Mouse (Mus musculus): ENCODE measurements around the gene Insrr. TPM values are rescaled to one million over a fixed set of nuclear protein-coding genes. Genes with fewer than 3 reads are reported as not detected.
"Not testable (repeated sequence)": the region's sequence is repeated elsewhere in the genome, so short reads cannot be mapped to it uniquely, and the experiment has no call there.

The Insrr gene
- polyA plus RNA-seq, 1 experiment from 2014 or later = 0.78 TPM

DNA sequence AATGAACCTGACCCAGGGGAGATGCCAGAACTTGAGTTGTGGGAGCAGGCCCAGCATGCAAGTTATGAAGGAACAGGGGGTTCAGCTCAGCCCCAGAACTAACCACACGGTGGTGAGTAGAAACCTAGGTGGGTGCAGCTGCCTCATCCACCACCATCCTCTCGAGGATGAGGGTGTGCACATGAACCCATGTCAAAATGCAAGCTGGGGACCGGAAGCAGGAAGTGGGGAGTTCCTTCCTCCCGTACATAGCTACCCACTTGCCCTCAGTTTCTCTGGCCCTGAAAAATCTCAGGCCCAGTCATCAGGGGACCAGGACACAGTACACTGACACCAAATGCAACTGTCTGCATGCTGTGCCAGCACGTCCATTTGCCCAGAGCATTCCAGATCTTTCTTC is 50.9 kb downstream of the Insrr start:
- H3K9me3 ChIP-seq (replicated peaks) = no peaks in the 10 kb centered on the region
- no peaks in the 10 kb centered on the region for H3K36me3 ChIP-seq
- 0 out of 2 replicates have a peak overlapping the region, but pooled peaks have one; percentile 9 for H3K27ac ChIP-seq (replicated peaks)
- no peak for DNase-seq (ENCODE audit: low spot score)
- no peaks in the 10 kb centered on the region for H3K4me1 ChIP-seq
- H3K4me3 ChIP-seq = no peak overlapping the region
- WGBS = 78% methylated on average over 5 of the region's 5 CpGs
- no peaks in the 10 kb centered on the region for H3K27me3 ChIP-seq (ENCODE audit: low read depth, poor library complexity, severe bottlenecking)

DNA sequence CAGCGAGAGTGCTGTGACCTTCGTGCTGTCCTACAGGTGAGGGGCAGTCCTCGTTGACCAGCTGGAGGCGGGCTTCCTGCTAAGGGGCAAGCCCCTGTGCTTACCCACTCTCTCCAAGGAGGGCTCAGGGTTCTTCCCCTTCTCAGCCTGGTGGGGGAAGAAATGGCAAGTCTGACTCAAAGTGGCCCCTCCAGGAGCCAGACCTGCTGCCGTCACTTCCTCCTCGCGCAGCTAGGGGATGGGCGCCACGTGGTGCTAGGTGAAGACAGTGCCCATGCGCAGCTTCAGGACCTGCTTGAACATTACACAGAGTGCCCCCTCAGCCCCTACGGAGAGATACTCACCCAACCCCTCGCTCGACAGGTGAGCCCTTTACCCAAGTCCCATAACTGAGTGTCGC is 52.4 kb downstream of the Insrr start:
- Histone ChIP-seq H3K4me3 (no peak overlapping the region), H3K36me3 (no peaks in the 10 kb centered on the region), H3K27ac (replicated peaks) (no peak overlapping the region), H3K9me3 (replicated peaks) (no peaks in the 10 kb centered on the region), H3K27me3 (ENCODE audit: low read depth, poor library complexity, severe bottlenecking) (no peaks in the 10 kb centered on the region), H3K4me1 (peaks cover 8% of the 10 kb centered on the region)
- WGBS = 83% methylated on average over 14 of the region's 14 CpGs
- DNase-seq (ENCODE audit: low spot score) = no peak

GRCm38 (mm10) chr3:87854795-87855568 is 58.2 kb downstream of the Insrr start:
- WGBS = 78% methylated on average over 7 of the region's 7 CpGs
- Histone ChIP-seq H3K4me3 (no peak overlapping the region), H3K9me3 (replicated peaks) (no peaks in the 10 kb centered on the region), H3K36me3 (peaks cover 43% of the 10 kb centered on the region), H3K27me3 (ENCODE audit: low read depth, poor library complexity, severe bottlenecking) (no peaks in the 10 kb centered on the region), H3K4me1 (peaks cover 8% of the 10 kb centered on the region), H3K27ac (replicated peaks) (no peak overlapping the region)
- DNase-seq (ENCODE audit: low spot score) = no peak

DNA sequence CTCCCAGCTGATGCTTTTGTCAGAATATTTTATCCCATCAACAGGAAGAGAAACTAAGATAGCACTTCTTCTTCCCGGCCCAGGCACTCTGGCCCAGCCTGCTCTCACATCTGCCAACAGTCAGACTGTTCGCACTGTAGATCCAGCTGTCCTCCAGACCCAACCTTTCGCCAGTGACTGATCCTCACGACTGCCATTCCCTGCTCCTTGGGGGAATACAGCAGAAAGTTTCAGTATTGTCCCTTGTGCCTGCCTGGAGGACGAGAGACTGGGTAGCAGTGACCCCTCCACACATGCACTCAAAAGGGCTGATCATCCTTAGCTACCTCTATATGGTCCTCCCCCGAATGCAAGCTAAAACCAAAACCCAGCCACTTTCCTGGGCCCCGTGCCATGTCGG is 59.2 kb downstream of the Insrr start:
- Histone ChIP-seq H3K27me3 (ENCODE audit: low read depth, poor library complexity, severe bottlenecking) (no peaks in the 10 kb centered on the region), H3K36me3 (peaks cover 52% of the 10 kb centered on the region), H3K9me3 (replicated peaks) (no peaks in the 10 kb centered on the region), H3K4me3 (no peak overlapping the region), H3K27ac (replicated peaks) (no peak overlapping the region), H3K4me1 (peaks cover 8% of the 10 kb centered on the region)
- 90% methylated on average over 8 of the region's 8 CpGs for WGBS
- no peak for DNase-seq (ENCODE audit: low spot score)

DNA sequence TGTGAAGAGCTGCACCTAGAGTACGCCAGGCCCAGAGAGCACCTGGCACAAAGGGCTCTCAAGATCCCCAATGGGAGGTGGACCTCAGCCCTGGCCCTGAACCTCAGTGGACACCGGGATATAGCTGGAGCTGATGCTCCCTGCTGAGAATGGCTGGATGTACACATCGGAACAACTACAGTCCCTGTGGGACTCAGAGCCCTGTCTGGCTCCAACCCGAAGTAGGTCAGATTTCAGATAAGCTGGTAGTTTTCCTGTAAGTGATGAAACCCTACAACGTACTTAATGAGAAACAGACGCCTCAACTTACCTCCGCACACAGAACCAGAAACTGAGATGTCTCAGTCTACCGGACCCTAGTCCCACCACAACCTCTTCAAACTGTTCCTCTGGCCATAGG is 60.9 kb downstream of the Insrr start:
- H3K27ac ChIP-seq (replicated peaks) = no peak overlapping the region

DNA sequence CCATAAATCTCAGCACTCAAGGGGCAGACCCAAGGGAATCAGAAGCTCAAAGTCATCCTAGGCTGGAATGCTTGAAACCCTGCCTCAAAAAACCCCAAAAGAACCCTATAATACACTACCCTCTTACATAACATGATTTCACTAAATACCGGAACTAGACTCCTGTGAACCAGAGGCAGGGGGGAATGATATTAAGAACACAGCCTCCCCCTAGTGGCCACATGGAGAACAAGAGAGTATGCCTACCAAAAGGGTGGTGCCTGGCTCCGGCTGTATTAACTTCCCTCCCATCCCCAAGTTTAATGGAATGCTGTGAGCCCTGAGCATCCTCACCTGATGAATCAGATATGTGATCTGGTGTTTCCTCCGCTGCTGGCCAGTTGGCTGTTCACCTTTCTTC is 63.1 kb downstream of the Insrr start:
- peaks cover 89% of the 10 kb centered on the region for H3K36me3 ChIP-seq
- WGBS = 43% methylated on average over 3 of the region's 3 CpGs

More for the DNA sequence above, 60.9 kb downstream of the Insrr start:
- peaks cover 69% of the 10 kb centered on the region for H3K36me3 ChIP-seq
- peaks cover 8% of the 10 kb centered on the region for H3K4me1 ChIP-seq
- no peaks in the 10 kb centered on the region for H3K27me3 ChIP-seq (ENCODE audit: low read depth, poor library complexity, severe bottlenecking)
- 92% methylated on average over 8 of the region's 8 CpGs for WGBS
- no peak overlapping the region for H3K4me3 ChIP-seq
- no peaks in the 10 kb centered on the region for H3K9me3 ChIP-seq (replicated peaks)
- DNase-seq (ENCODE audit: low spot score) = no peak

GRCm38 (mm10) chr3:87864111-87864510 is 67.4 kb downstream of the Insrr start:
- H3K36me3 ChIP-seq = peaks cover 98% of the 10 kb centered on the region

More for the DNA sequence above, 63.1 kb downstream of the Insrr start:
- peak; percentile 49 for DNase-seq (ENCODE audit: low spot score)
- Histone ChIP-seq H3K9me3 (replicated peaks) (no peaks in the 10 kb centered on the region), H3K27ac (replicated peaks) (no peak overlapping the region), H3K27me3 (ENCODE audit: low read depth, poor library complexity, severe bottlenecking) (no peaks in the 10 kb centered on the region), H3K4me1 (no peaks in the 10 kb centered on the region), H3K4me3 (no peak overlapping the region)

More at GRCm38 (mm10) chr3:87864111-87864510, 67.4 kb downstream of the Insrr start:
- not testable (repeated sequence) for H3K27me3 ChIP-seq (ENCODE audit: low read depth, poor library complexity, severe bottlenecking); DNase-seq (ENCODE audit: low spot score); H3K27ac ChIP-seq (replicated peaks); H3K9me3 ChIP-seq (replicated peaks); H3K4me1 ChIP-seq; H3K4me3 ChIP-seq
- WGBS = 91% methylated on average over 4 of the region's 4 CpGs

Other genes with a start within 250 kb of the Insrr start
- 12.9 and 15.5 TPM in 2 replicates for gene Arhgef11, start 179.4 kb upstream of the Insrr start, polyA plus RNA-seq (2016; fragmentation: Nextera tagmentation; extraction: Ambion mirVana)
- 0.39 and 0.51 TPM in 2 replicates for gene Lrrc71, start 48.3 kb upstream of the Insrr start, polyA plus RNA-seq (2016; fragmentation: Nextera tagmentation; extraction: Ambion mirVana)
- gene Ntrk1, start 1.8 kb upstream of the Insrr start, polyA plus RNA-seq (2016; fragmentation: Nextera tagmentation; extraction: Ambion mirVana) = 4.9 and 5.1 TPM in 2 replicates
- gene Pear1, start 27.4 kb downstream of the Insrr start, polyA plus RNA-seq (2016; fragmentation: Nextera tagmentation; extraction: Ambion mirVana) = 12.3 and 14.7 TPM in 2 replicates
- 0.06 and 0.11 TPM in 2 replicates for gene Sh2d2a, start 49.8 kb downstream of the Insrr start, polyA plus RNA-seq (2016; fragmentation: Nextera tagmentation; extraction: Ambion mirVana)
- gene Prcc, start 88.7 kb downstream of the Insrr start, polyA plus RNA-seq (2016; fragmentation: Nextera tagmentation; extraction: Ambion mirVana) = 18.6 and 19.1 TPM in 2 replicates
- 176 and 213 TPM in 2 replicates for gene Hdgf, start 109.4 kb downstream of the Insrr start, polyA plus RNA-seq (2016; fragmentation: Nextera tagmentation; extraction: Ambion mirVana)
- gene Mrpl24, start 122.6 kb downstream of the Insrr start, polyA plus RNA-seq (2016; fragmentation: Nextera tagmentation; extraction: Ambion mirVana) = 78.3 and 81.6 TPM in 2 replicates
- gene Isg20l2, start 133.4 kb downstream of the Insrr start, polyA plus RNA-seq (2016; fragmentation: Nextera tagmentation; extraction: Ambion mirVana) = 81.6 and 81.9 TPM in 2 replicates
- 18.6 and 21.6 TPM in 2 replicates for gene Rrnad1, start 133.8 kb downstream of the Insrr start, polyA plus RNA-seq (2016; fragmentation: Nextera tagmentation; extraction: Ambion mirVana)
- 562 and 684 TPM in 2 replicates for gene Crabp2, start 151.7 kb downstream of the Insrr start, polyA plus RNA-seq (2016; fragmentation: Nextera tagmentation; extraction: Ambion mirVana)
- 125 and 158 TPM in 2 replicates for gene Nes, start 174.1 kb downstream of the Insrr start, polyA plus RNA-seq (2016; fragmentation: Nextera tagmentation; extraction: Ambion mirVana)
- gene Bcan, start 203.3 kb downstream of the Insrr start, polyA plus RNA-seq (2016; fragmentation: Nextera tagmentation; extraction: Ambion mirVana) = 0.41 and 0.86 TPM in 2 replicates
- 0.10 TPM in 1 of 2 replicates, not detected in the other for gene Hapln2, start 230.6 kb downstream of the Insrr start, polyA plus RNA-seq (2016; fragmentation: Nextera tagmentation; extraction: Ambion mirVana)
- 41.7 and 47.0 TPM in 2 replicates for gene Gpatch4, start 246.2 kb downstream of the Insrr start, polyA plus RNA-seq (2016; fragmentation: Nextera tagmentation; extraction: Ambion mirVana)

Data from midbrain, embryonic 10.5 days (tissue).